Mouse (Mus musculus) hindbrain, embryonic 11.5 days (tissue): Measurements from ENCODE around the gene Fam189a1. TPM values are rescaled to one million over a fixed set of nuclear protein-coding genes. Genes with fewer than 3 reads are reported as not detected.

Experiments used
- ATAC-seq: fragments of 200-750 bp; cut with Nextera tagmentation; 2 replicates; pipeline ENCODE4 v1.8.0; 2017; ENCODE audit warnings: mild to moderate bottlenecking, moderate TSS enrichment, moderate library complexity; ENCODE audit not compliant: low FRiP score
- DNase-seq: peaks from one replicate; pipeline ENCODE4 v3.0.0-alpha.2; 2015; ENCODE audit warnings: low spot score
- H3K27ac ChIP-seq: fragments of 300-500 bp; sonication (generic); 2 replicates; pipeline ENCODE4 v1.5.1; 2014; ENCODE audit warnings: mild to moderate bottlenecking, low read depth, low read length
- H3K27me3 ChIP-seq: fragments of 300-500 bp; sonication (generic); 2 replicates; pipeline ENCODE4 v1.6.1; 2014; ENCODE audit warnings: mild to moderate bottlenecking, low read length, moderate library complexity, mixed read lengths; ENCODE audit not compliant: control insufficient read depth, insufficient read depth
- H3K36me3 ChIP-seq: fragments of 300-500 bp; sonication (generic); 2 replicates; pipeline ENCODE4 v1.6.1; 2014; ENCODE audit warnings: mild to moderate bottlenecking, low read length, moderate library complexity, mixed read lengths; ENCODE audit not compliant: control insufficient read depth, insufficient read depth
- H3K4me1 ChIP-seq: fragments of 300-500 bp; sonication (generic); replicated peaks from 2 replicates; pipeline ENCODE4 v1.6.1; 2014; ENCODE audit warnings: low read length, mixed read lengths; ENCODE audit not compliant: control insufficient read depth, insufficient read depth
- H3K4me2 ChIP-seq: fragments of 300-500 bp; sonication (generic); replicated peaks from 2 replicates; pipeline ENCODE4 v1.6.1; 2014; ENCODE audit warnings: mild to moderate bottlenecking, low read depth, low read length
- H3K4me3 ChIP-seq: fragments of 300-500 bp; sonication (generic); 2 replicates; pipeline ENCODE4 v1.5.1; 2014; ENCODE audit warnings: low read depth, low read length
- H3K9ac ChIP-seq: fragments of 300-500 bp; sonication (generic); 2 replicates; pipeline ENCODE4 v1.6.1; 2014; ENCODE audit warnings: low read depth, low read length
- H3K9me3 ChIP-seq: fragments of 300-500 bp; sonication (generic); 2 replicates; pipeline ENCODE4 v1.6.1; 2016; ENCODE audit warnings: low read length; ENCODE audit not compliant: control insufficient read depth
- WGBS: fragments of 180-500 bp; shearing (Covaris S2); extraction: QIAGEN DNeasy Blood & Tissue Kit; methylation state at CpG from one replicate; pipeline ENCODE4 v1.1.7; 2014; 5-methylcytosine and 5-hydroxymethylcytosine counted together
- polyA plus RNA-seq: library from polyadenylated mRNA; unstranded; fragments of >200 nt; fragmentation: Nextera tagmentation; extraction: Ambion mirVana; gene quantifications from 2 replicates; pipeline ENCODE4 v1.2.1, GENCODE M21; 2014

Fam189a1 gene
- polyA plus RNA-seq, 1 experiment from 2014 or later = 1.6 TPM

GRCm38 (mm10) chr7:64840946-64841659 lies 315.3 kb downstream of the Fam189a1 start:
- no peaks in the 10 kb centered on the region for H3K36me3 ChIP-seq
- no peak overlapping the region for H3K4me3 ChIP-seq
- H3K4me2 ChIP-seq = peak overlapping the region; percentile 24; the same call in 1 of the 2 replicates
- no peak overlapping the region for H3K9ac ChIP-seq
- H3K27me3 ChIP-seq = no peaks in the 10 kb centered on the region
- 42% methylated on average over 10 of the region's 10 CpGs for WGBS
- H3K9me3 ChIP-seq = no peaks in the 10 kb centered on the region
- H3K4me1 ChIP-seq = peaks cover 9% of the 10 kb centered on the region; the same call in 1 of the 2 replicates
- peak; percentile 56 for DNase-seq
- peak; percentile 84 for ATAC-seq
- peak overlapping the region; percentile 47 for H3K27ac ChIP-seq

- Histone ChIP-seq H3K9me3 (no peaks in the 10 kb centered on the region), H3K27me3 (no peaks in the 10 kb centered on the region), H3K4me2 (peak overlapping the region; percentile 44; the same call in 1 of the 2 replicates), H3K27ac (0 out of 2 replicates have a peak overlapping the region, but pooled peaks have one; percentile 47), H3K36me3 (no peaks in the 10 kb centered on the region), H3K9ac (0 out of 2 replicates have a peak overlapping the region, but pooled peaks have one; percentile 19), H3K4me1 (peaks cover 9% of the 10 kb centered on the region; the same call in 1 of the 2 replicates), H3K4me3 (no peak overlapping the region)
- DNase-seq (no peak), ATAC-seq (no peak)
- WGBS = 70% methylated on average over 1 of the region's 1 CpGs
Measured at GRCm38 (mm10) chr7:64840576-64840895, 315.8 kb downstream of the Fam189a1 start.

GRCm38 (mm10) chr7:64839801-64840575 lies 316.4 kb downstream of the Fam189a1 start:
- Histone ChIP-seq H3K27ac (peak overlapping the region; percentile 56; the same call in 1 of the 2 replicates), H3K27me3 (no peaks in the 10 kb centered on the region), H3K9me3 (no peaks in the 10 kb centered on the region), H3K4me2 (peak overlapping the region; percentile 44), H3K4me3 (peak overlapping the region; percentile 20), H3K36me3 (no peaks in the 10 kb centered on the region), H3K4me1 (peaks cover 9% of the 10 kb centered on the region; the same call in 1 of the 2 replicates), H3K9ac (peak overlapping the region; percentile 19; the same call in 1 of the 2 replicates)
- peak; percentile 86 for ATAC-seq
- 2% methylated on average over 21 of the region's 21 CpGs for WGBS
- DNase-seq = peak; percentile 76

- peaks cover 9% of the 10 kb centered on the region; the same call in 1 of the 2 replicates for H3K4me1 ChIP-seq
- DNase-seq (no peak), ATAC-seq (no peak)
- no peak overlapping the region for H3K9ac ChIP-seq
- no peaks in the 10 kb centered on the region for H3K27me3 ChIP-seq
- no peak overlapping the region for H3K4me2 ChIP-seq
- no peaks in the 10 kb centered on the region for H3K9me3 ChIP-seq
- no peak overlapping the region for H3K27ac ChIP-seq
- WGBS = 69% methylated on average over 2 of the region's 2 CpGs
- H3K36me3 ChIP-seq = no peaks in the 10 kb centered on the region
- no peak overlapping the region for H3K4me3 ChIP-seq
Measured at GRCm38 (mm10) chr7:64839281-64839680, 317.1 kb downstream of the Fam189a1 start.

- Histone ChIP-seq H3K4me3 (no peak overlapping the region), H3K9ac (no peak overlapping the region), H3K4me1 (no peaks in the 10 kb centered on the region), H3K27ac (no peak overlapping the region), H3K9me3 (no peaks in the 10 kb centered on the region), H3K36me3 (no peaks in the 10 kb centered on the region), H3K27me3 (no peaks in the 10 kb centered on the region), H3K4me2 (no peak overlapping the region)
- DNase-seq = no peak
- 35% methylated on average over 5 of the region's 5 CpGs for WGBS
- no peak for ATAC-seq
Measured at GRCm38 (mm10) chr7:64830214-64830995, 326.0 kb downstream of the Fam189a1 start.

GRCm38 (mm10) chr7:64821081-64821480 lies 335.3 kb downstream of the Fam189a1 start:
- no peak overlapping the region for H3K27ac ChIP-seq
- H3K9me3 ChIP-seq = no peaks in the 10 kb centered on the region
- H3K4me1 ChIP-seq = no peaks in the 10 kb centered on the region
- DNase-seq (no peak), ATAC-seq (no peak)
- 85% methylated on average over 5 of the region's 5 CpGs for WGBS
- H3K27me3 ChIP-seq = no peaks in the 10 kb centered on the region
- no peak overlapping the region for H3K9ac ChIP-seq
- H3K4me3 ChIP-seq = no peak overlapping the region
- H3K4me2 ChIP-seq = no peak overlapping the region
- H3K36me3 ChIP-seq = no peaks in the 10 kb centered on the region

- Histone ChIP-seq H3K27ac (no peak overlapping the region), H3K4me3 (no peak overlapping the region), H3K36me3 (no peaks in the 10 kb centered on the region), H3K27me3 (no peaks in the 10 kb centered on the region), H3K4me2 (no peak overlapping the region), H3K4me1 (no peaks in the 10 kb centered on the region), H3K9me3 (no peaks in the 10 kb centered on the region), H3K9ac (no peak overlapping the region)
- no peak for ATAC-seq
- 90% methylated on average over 9 of the region's 9 CpGs for WGBS
- DNase-seq = no peak
Measured at GRCm38 (mm10) chr7:64819683-64820082, 336.7 kb downstream of the Fam189a1 start.

GRCm38 (mm10) chr7:64808876-64809275 lies 347.5 kb downstream of the Fam189a1 start:
- Histone ChIP-seq H3K9me3 (no peaks in the 10 kb centered on the region), H3K36me3 (no peaks in the 10 kb centered on the region), H3K9ac (no peak overlapping the region), H3K27me3 (no peaks in the 10 kb centered on the region), H3K4me3 (no peak overlapping the region), H3K4me1 (no peaks in the 10 kb centered on the region), H3K27ac (no peak overlapping the region), H3K4me2 (no peak overlapping the region)
- 0 out of 2 replicates have a peak, but pooled peaks have one; percentile 45 for ATAC-seq
- DNase-seq = peak; percentile 33
- WGBS = 45% methylated on average over 6 of the region's 6 CpGs
